Mouse (Mus musculus) midbrain, embryonic 15.5 days (tissue): ENCODE data around the gene Spata32. TPM values are rescaled to one million over a fixed set of nuclear protein-coding genes. Genes with fewer than 3 reads are reported as not detected.

Experiments
- ATAC-seq: fragments of 200-750 bp; cut with Nextera tagmentation; replicated peaks from 2 replicates; pipeline ENCODE4 v1.8.0; 2017; ENCODE audit warnings: moderate TSS enrichment
- H3K27ac ChIP-seq: fragments of 300-500 bp; sonication (generic); 2 replicates; pipeline ENCODE4 v1.5.1; 2015; ENCODE audit warnings: mild to moderate bottlenecking, inconsistent platforms
- H3K27me3 ChIP-seq: fragments of 300-500 bp; sonication (generic); replicated peaks from 2 replicates; pipeline ENCODE4 v1.6.1; 2015; ENCODE audit warnings: inconsistent platforms
- H3K36me3 ChIP-seq: fragments of 300-500 bp; sonication (generic); replicated peaks from 2 replicates; pipeline ENCODE4 v1.6.1; 2015; ENCODE audit warnings: inconsistent platforms
- H3K4me1 ChIP-seq: fragments of 300-500 bp; sonication (generic); 2 replicates; pipeline ENCODE4 v1.6.1; 2015; ENCODE audit warnings: inconsistent platforms
- H3K4me2 ChIP-seq: fragments of 300-500 bp; sonication (generic); 2 replicates; pipeline ENCODE4 v1.6.1; 2015; ENCODE audit warnings: inconsistent platforms, mild to moderate bottlenecking, moderate library complexity
- H3K4me3 ChIP-seq: fragments of 300-500 bp; sonication (generic); 2 replicates; pipeline ENCODE4 v1.5.1; 2015; ENCODE audit warnings: mild to moderate bottlenecking, inconsistent platforms
- H3K9ac ChIP-seq: fragments of 300-500 bp; sonication (generic); 2 replicates; pipeline ENCODE4 v1.6.1; 2015; ENCODE audit warnings: mild to moderate bottlenecking, inconsistent platforms
- H3K9me3 ChIP-seq: fragments of 300-500 bp; sonication (generic); 2 replicates; pipeline ENCODE4 v1.6.1; 2016; ENCODE audit warnings: inconsistent platforms
- WGBS: fragments of 180-500 bp; shearing (Covaris S2); methylation state at CpG from one replicate; pipeline ENCODE4 v1.1.7; 2015; ENCODE audit warnings: mixed read lengths; 5-methylcytosine and 5-hydroxymethylcytosine counted together
- polyA plus RNA-seq: library from polyadenylated mRNA; unstranded; fragments of >200 nt; fragmentation: Nextera tagmentation; extraction: Ambion mirVana; gene quantifications from 2 replicates; pipeline ENCODE4 v1.2.1, GENCODE M21; 2015

Spata32 gene
- polyA plus RNA-seq, 1 experiment from 2014 or later, result 0.71 TPM

GRCm38 (mm10) chr11:103219995-103220394 is 1.8 kb upstream of the Spata32 start:
- Histone ChIP-seq H3K4me3 (no peak overlapping the region), H3K36me3 (peaks cover 6% of the 10 kb centered on the region; the same call in 1 of the 2 replicates), H3K9me3 (no peaks in the 10 kb centered on the region), H3K27ac (no peak overlapping the region), H3K4me1 (peaks cover 4% of the 10 kb centered on the region; the same call in 1 of the 2 replicates), H3K4me2 (no peak overlapping the region), H3K9ac (no peak overlapping the region), H3K27me3 (0 out of 2 replicates have a peak, but pooled peaks cover 2% of the 10 kb centered on the region)
- WGBS, result 81% methylated on average over 4 of the region's 4 CpGs
- no peak for ATAC-seq

GRCm38 (mm10) chr11:103219259-103219658 is 1.0 kb upstream of the Spata32 start:
- H3K4me2 ChIP-seq, result no peak overlapping the region
- WGBS, result 90% methylated on average over 5 of the region's 5 CpGs

GRCm38 (mm10) chr11:103218517-103218901 is 277 bp upstream of the Spata32 start:
- Histone ChIP-seq H3K4me2 (peak overlapping the region; percentile 93), H3K4me1 (peaks cover 4% of the 10 kb centered on the region; the same call in 1 of the 2 replicates), H3K27me3 (0 out of 2 replicates have a peak, but pooled peaks cover 2% of the 10 kb centered on the region), H3K4me3 (peak overlapping the region; percentile 53), H3K27ac (peak overlapping the region; percentile 66), H3K9me3 (no peaks in the 10 kb centered on the region), H3K36me3 (peaks cover 4% of the 10 kb centered on the region; the same call in 1 of the 2 replicates), H3K9ac (peak overlapping the region; percentile 54)
- peak; percentile 44 for ATAC-seq
- 18% methylated on average over 6 of the region's 6 CpGs for WGBS

More at GRCm38 (mm10) chr11:103219259-103219658, 1.0 kb upstream of the Spata32 start:
- Histone ChIP-seq H3K9ac (no peak overlapping the region), H3K36me3 (peaks cover 4% of the 10 kb centered on the region; the same call in 1 of the 2 replicates), H3K27ac (no peak overlapping the region), H3K4me1 (peaks cover 4% of the 10 kb centered on the region; the same call in 1 of the 2 replicates), H3K27me3 (0 out of 2 replicates have a peak, but pooled peaks cover 2% of the 10 kb centered on the region), H3K4me3 (no peak overlapping the region), H3K9me3 (no peaks in the 10 kb centered on the region)
- no peak for ATAC-seq

GRCm38 (mm10) chr11:103215355-103215754 is 2.9 kb downstream of the Spata32 start:
- no peak overlapping the region for H3K4me3 ChIP-seq
- no peak overlapping the region for H3K9ac ChIP-seq
- 0 out of 2 replicates have a peak, but pooled peaks cover 2% of the 10 kb centered on the region for H3K27me3 ChIP-seq
- 85% methylated on average over 1 of the region's 1 CpGs for WGBS
- H3K4me1 ChIP-seq, result peaks cover 4% of the 10 kb centered on the region; the same call in 1 of the 2 replicates
- H3K9me3 ChIP-seq, result no peaks in the 10 kb centered on the region
- H3K4me2 ChIP-seq, result no peak overlapping the region
- no peak overlapping the region for H3K27ac ChIP-seq
- H3K36me3 ChIP-seq, result peaks cover 2% of the 10 kb centered on the region; the same call in 1 of the 2 replicates
- no peak for ATAC-seq

- peaks cover 4% of the 10 kb centered on the region; the same call in 1 of the 2 replicates for H3K4me1 ChIP-seq
- H3K9me3 ChIP-seq, result no peaks in the 10 kb centered on the region
- H3K4me3 ChIP-seq, result no peak overlapping the region
- no peak overlapping the region for H3K4me2 ChIP-seq
- no peaks in the 10 kb centered on the region for H3K27me3 ChIP-seq
- no peak overlapping the region for H3K9ac ChIP-seq
- ATAC-seq, result no peak
- H3K27ac ChIP-seq, result no peak overlapping the region
- no peaks in the 10 kb centered on the region for H3K36me3 ChIP-seq
- WGBS, result 85% methylated on average over 5 of the region's 5 CpGs
Observed at GRCm38 (mm10) chr11:103213712-103214111, 4.5 kb downstream of the Spata32 start.

- 73% methylated on average over 8 of the region's 8 CpGs for WGBS
- no peak overlapping the region for H3K9ac ChIP-seq
Observed at GRCm38 (mm10) chr11:103210291-103210690, 7.9 kb downstream of the Spata32 start.

GRCm38 (mm10) chr11:103208458-103208857 is 9.8 kb downstream of the Spata32 start, which contains the start of gene 1700023F06Rik:
Gene 1700023F06Rik, minus strand, starts transcription at chr11:103208558.
- H3K27me3 ChIP-seq, result no peaks in the 10 kb centered on the region
- WGBS, result 82% methylated on average over 3 of the region's 3 CpGs
- no peaks in the 10 kb centered on the region for H3K36me3 ChIP-seq
- H3K9me3 ChIP-seq, result no peaks in the 10 kb centered on the region
- no peak within 1 kb of the TSS for H3K9ac ChIP-seq
- no peak within 1 kb of the TSS for H3K4me3 ChIP-seq
- no peak within 1 kb of the TSS for H3K4me2 ChIP-seq
- no peaks in the 10 kb centered on the region for H3K4me1 ChIP-seq
- H3K27ac ChIP-seq, result no peak within 1 kb of the TSS
- ATAC-seq, result no peak

More at GRCm38 (mm10) chr11:103210291-103210690, 7.9 kb downstream of the Spata32 start:
- Histone ChIP-seq H3K9me3 (no peaks in the 10 kb centered on the region), H3K36me3 (no peaks in the 10 kb centered on the region), H3K4me2 (no peak overlapping the region), H3K4me1 (no peaks in the 10 kb centered on the region), H3K27me3 (no peaks in the 10 kb centered on the region), H3K27ac (no peak overlapping the region), H3K4me3 (no peak overlapping the region)
- ATAC-seq, result no peak

- H3K4me3 ChIP-seq, result no peak overlapping the region
- H3K9ac ChIP-seq, result no peak overlapping the region
- H3K36me3 ChIP-seq, result no peaks in the 10 kb centered on the region
- no peak for ATAC-seq
- H3K4me2 ChIP-seq, result no peak overlapping the region
- peaks cover 6% of the 10 kb centered on the region for H3K4me1 ChIP-seq
- 95% methylated on average over 6 of the region's 6 CpGs for WGBS
- H3K9me3 ChIP-seq, result no peaks in the 10 kb centered on the region
- no peaks in the 10 kb centered on the region for H3K27me3 ChIP-seq
- no peak overlapping the region for H3K27ac ChIP-seq
Observed at GRCm38 (mm10) chr11:103206203-103206602, 12.0 kb downstream of the Spata32 start.

GRCm38 (mm10) chr11:103202376-103202775 is 15.9 kb downstream of the Spata32 start:
- H3K9me3 ChIP-seq, result no peaks in the 10 kb centered on the region
- peaks cover 25% of the 10 kb centered on the region for H3K4me1 ChIP-seq
- no peak overlapping the region for H3K9ac ChIP-seq
- peaks cover 33% of the 10 kb centered on the region for H3K27me3 ChIP-seq
- no peak overlapping the region for H3K4me2 ChIP-seq
- no peak overlapping the region for H3K4me3 ChIP-seq
- no peaks in the 10 kb centered on the region for H3K36me3 ChIP-seq
- H3K27ac ChIP-seq, result no peak overlapping the region
- ATAC-seq, result no peak

GRCm38 (mm10) chr11:103201664-103202063 is 16.6 kb downstream of the Spata32 start:
- H3K9ac ChIP-seq, result no peak overlapping the region
- no peak overlapping the region for H3K4me2 ChIP-seq
- peaks cover 25% of the 10 kb centered on the region for H3K4me1 ChIP-seq
- peak; percentile 55; the same call in 1 of the 2 replicates for ATAC-seq
- no peak overlapping the region for H3K4me3 ChIP-seq
- no peaks in the 10 kb centered on the region for H3K36me3 ChIP-seq
- no peaks in the 10 kb centered on the region for H3K9me3 ChIP-seq
- peaks cover 40% of the 10 kb centered on the region for H3K27me3 ChIP-seq
- 20% methylated on average over 6 of the region's 6 CpGs for WGBS
- no peak overlapping the region for H3K27ac ChIP-seq

GRCm38 (mm10) chr11:103198911-103199803 is 19.1 kb downstream of the Spata32 start:
- H3K27me3 ChIP-seq, result peaks cover 63% of the 10 kb centered on the region
- peaks cover 25% of the 10 kb centered on the region for H3K4me1 ChIP-seq
- peak overlapping the region; percentile 78 for H3K9ac ChIP-seq
- 0 out of 2 replicates have a peak, but pooled peaks cover 4% of the 10 kb centered on the region for H3K36me3 ChIP-seq
- no peak overlapping the region for H3K27ac ChIP-seq
- peak overlapping the region; percentile 55 for H3K4me3 ChIP-seq
- 2% methylated on average over 59 of the region's 59 CpGs for WGBS
- peak overlapping the region; percentile 98 for H3K4me2 ChIP-seq
- peak; percentile 80 for ATAC-seq
- H3K9me3 ChIP-seq, result no peaks in the 10 kb centered on the region

GRCm38 (mm10) chr11:103198339-103198738 is 19.9 kb downstream of the Spata32 start:
- 0 out of 2 replicates have a peak, but pooled peaks cover 4% of the 10 kb centered on the region for H3K36me3 ChIP-seq
- H3K27me3 ChIP-seq, result peaks cover 71% of the 10 kb centered on the region
- 3% methylated on average over 16 of the region's 16 CpGs for WGBS
- H3K27ac ChIP-seq, result no peak overlapping the region
- peak overlapping the region; percentile 55 for H3K4me3 ChIP-seq
- peaks cover 26% of the 10 kb centered on the region for H3K4me1 ChIP-seq
- peak overlapping the region; percentile 98 for H3K4me2 ChIP-seq
- H3K9ac ChIP-seq, result no peak overlapping the region
- ATAC-seq, result no peak
- no peaks in the 10 kb centered on the region for H3K9me3 ChIP-seq
